Mouse (Mus musculus) ovary, postnatal 36 days (tissue): Measurements from ENCODE around the gene Dph5.
A peak's percentile ranks its signal among the peaks of the same experiment; 100 is the strongest.
"Not testable (repeated sequence)": the region's sequence is repeated elsewhere in the genome, so short reads cannot be mapped to it uniquely, and the experiment has no call there.

Source experiments
- DNase-seq: peaks from one replicate; pipeline ENCODE4 v3.0.0; 2022; ENCODE audit warnings: low spot score, mixed read lengths

Gene Dph5

GRCm38 (mm10) chr3:115887427-115888309 is at the start of gene Dph5:
Dph5 (plus strand) TSS chr3:115887837.
- peak; percentile 86 for DNase-seq

GRCm38 (mm10) chr3:115844566-115844965 is 43.1 kb upstream of the Dph5 start:
- DNase-seq = no peak

GRCm38 (mm10) chr3:115845032-115845618 is 42.5 kb upstream of the Dph5 start:
- no peak for DNase-seq

- no peak for DNase-seq
Observed at GRCm38 (mm10) chr3:115845724-115846123, 41.9 kb upstream of the Dph5 start.

- no peak for DNase-seq
Observed at GRCm38 (mm10) chr3:115846153-115846552, 41.5 kb upstream of the Dph5 start.

- DNase-seq = no peak
Observed at GRCm38 (mm10) chr3:115848686-115849480, 38.8 kb upstream of the Dph5 start.

- no peak for DNase-seq
Observed at GRCm38 (mm10) chr3:115850946-115851345, 36.7 kb upstream of the Dph5 start.

GRCm38 (mm10) chr3:115854672-115855191 is 32.9 kb upstream of the Dph5 start:
- no peak for DNase-seq

GRCm38 (mm10) chr3:115855576-115855975 is 32.1 kb upstream of the Dph5 start:
- no peak for DNase-seq

GRCm38 (mm10) chr3:115856484-115857022 is 31.1 kb upstream of the Dph5 start:
- DNase-seq = no peak

- DNase-seq = no peak
Observed at GRCm38 (mm10) chr3:115857436-115857835, 30.2 kb upstream of the Dph5 start.

- no peak for DNase-seq
Observed at GRCm38 (mm10) chr3:115858822-115859221, 28.8 kb upstream of the Dph5 start.

GRCm38 (mm10) chr3:115860780-115861179 is 26.9 kb upstream of the Dph5 start:
- DNase-seq = not testable (repeated sequence)

GRCm38 (mm10) chr3:115863487-115863886 is 24.1 kb upstream of the Dph5 start:
- DNase-seq = no peak

- DNase-seq = no peak
Observed at GRCm38 (mm10) chr3:115867150-115867549, 20.5 kb upstream of the Dph5 start.

- no peak for DNase-seq
Observed at GRCm38 (mm10) chr3:115867901-115868300, 19.7 kb upstream of the Dph5 start.

GRCm38 (mm10) chr3:115869360-115869759 is 18.3 kb upstream of the Dph5 start:
- no peak for DNase-seq

- no peak for DNase-seq
Observed at GRCm38 (mm10) chr3:115875551-115875950, 12.1 kb upstream of the Dph5 start.

GRCm38 (mm10) chr3:115877133-115877532 is 10.5 kb upstream of the Dph5 start:
- no peak for DNase-seq

- no peak for DNase-seq
Observed at GRCm38 (mm10) chr3:115884086-115884485, 3.6 kb upstream of the Dph5 start.

GRCm38 (mm10) chr3:115888310-115889106 is 871 bp downstream of the Dph5 start:
- DNase-seq = no peak
